Mouse (Mus musculus) stomach, postnatal 0 days (tissue): ENCODE data around the gene Wdr93. TPM values are rescaled to one million over a fixed set of nuclear protein-coding genes. Genes with fewer than 3 reads are reported as not detected.

ENCODE experiments used
- ATAC-seq: fragments of 200-750 bp; cut with Nextera tagmentation; 2 replicates; pipeline ENCODE4 v1.8.0; 2017; ENCODE audit not compliant: low FRiP score, low TSS enrichment
- DNase-seq: peaks from one replicate; pipeline ENCODE4 v3.0.0-alpha.2; 2016; ENCODE audit warnings: low spot score
- H3K27ac ChIP-seq: fragments of 300-500 bp; sonication (generic); replicated peaks from 2 replicates; pipeline ENCODE4 v1.5.1; 2014; ENCODE audit warnings: mild to moderate bottlenecking, control low read depth
- H3K27me3 ChIP-seq: fragments of 300-500 bp; sonication (generic); 2 replicates; pipeline ENCODE4 v1.6.1; 2014; ENCODE audit warnings: low read length; ENCODE audit not compliant: control insufficient read depth, insufficient read depth
- H3K36me3 ChIP-seq: fragments of 300-500 bp; sonication (generic); 2 replicates; pipeline ENCODE4 v1.6.1; 2014; ENCODE audit warnings: low read length, mixed read lengths; ENCODE audit not compliant: control insufficient read depth, insufficient read depth
- H3K4me1 ChIP-seq: fragments of 300-500 bp; sonication (generic); replicated peaks from 2 replicates; pipeline ENCODE4 v1.6.1; 2014; ENCODE audit warnings: antibody characterized with exemption; ENCODE audit not compliant: control insufficient read depth, insufficient read depth
- H3K4me2 ChIP-seq: fragments of 300-500 bp; sonication (generic); replicated peaks from 2 replicates; pipeline ENCODE4 v1.6.1; 2014; ENCODE audit warnings: low read depth, mild to moderate bottlenecking, control low read depth, moderate library complexity
- H3K4me3 ChIP-seq: fragments of 300-500 bp; sonication (generic); 2 replicates; pipeline ENCODE4 v1.5.1; 2014; ENCODE audit warnings: low read depth, low read length, control low read depth
- H3K9ac ChIP-seq: fragments of 300-500 bp; sonication (generic); 2 replicates; pipeline ENCODE4 v1.6.1; 2014; ENCODE audit warnings: mild to moderate bottlenecking, low read length, control low read depth, mixed read lengths
- H3K9me3 ChIP-seq: fragments of 300-500 bp; sonication (generic); 2 replicates; pipeline ENCODE4 v1.6.1; 2016; ENCODE audit warnings: low read length; ENCODE audit not compliant: control insufficient read depth
- CTCF ChIP-seq: IDR thresholded peaks from 2 replicates; pipeline ENCODE4 v1.5.1; 2016; ENCODE audit warnings: antibody characterized with exemption, low read depth, mild to moderate bottlenecking, moderate library complexity
- EP300 ChIP-seq: optimal IDR thresholded peaks from 2 replicates; pipeline ENCODE3; 2016; ENCODE audit warnings: antibody characterized with exemption
- WGBS: fragments of 180-500 bp; shearing (Covaris S2); extraction: QIAGEN DNeasy Blood & Tissue Kit; methylation state at CpG from one replicate; pipeline ENCODE4 v1.1.7; 2014; 5-methylcytosine and 5-hydroxymethylcytosine counted together
- polyA plus RNA-seq: library from polyadenylated mRNA; unstranded; fragments of >200 nt; fragmentation: Nextera tagmentation; extraction: Ambion mirVana; gene quantifications from 2 replicates; pipeline ENCODE4 v1.2.1, GENCODE M21; 2015

Gene Wdr93
- polyA plus RNA-seq, 1 experiment from 2014 or later: 0.04 TPM

GRCm38 (mm10) chr7:79799506-79799905 lies 56.5 kb downstream of the Wdr93 start:
- TF ChIP-seq CTCF (no peak), EP300 (no peak)
- Histone ChIP-seq H3K4me3 (no peak overlapping the region), H3K27ac (no peak overlapping the region), H3K9me3 (no peaks in the 10 kb centered on the region), H3K27me3 (no peaks in the 10 kb centered on the region), H3K4me1 (no peaks in the 10 kb centered on the region), H3K9ac (no peak overlapping the region), H3K4me2 (no peak overlapping the region), H3K36me3 (no peaks in the 10 kb centered on the region)
- DNase-seq: no peak
- ATAC-seq: 0 out of 2 replicates have a peak, but pooled peaks have one; percentile 14
- WGBS: 68% methylated on average over 6 of the region's 6 CpGs

- Histone ChIP-seq H3K27me3 (no peaks in the 10 kb centered on the region), H3K4me1 (no peaks in the 10 kb centered on the region), H3K27ac (no peak overlapping the region), H3K4me3 (no peak overlapping the region), H3K36me3 (no peaks in the 10 kb centered on the region), H3K9me3 (no peaks in the 10 kb centered on the region), H3K4me2 (no peak overlapping the region), H3K9ac (no peak overlapping the region)
- DNase-seq (no peak), ATAC-seq (no peak)
- TF ChIP-seq CTCF (no peak), EP300 (no peak)
- WGBS: 55% methylated on average over 4 of the region's 4 CpGs
These were observed 57.4 kb downstream of the Wdr93 start for GRCm38 (mm10) chr7:79800336-79800735.

- 73% methylated on average over 11 of the region's 11 CpGs for WGBS
- H3K4me3 ChIP-seq: no peak overlapping the region
- no peaks in the 10 kb centered on the region for H3K9me3 ChIP-seq
- H3K9ac ChIP-seq: no peak overlapping the region
- H3K4me2 ChIP-seq: no peak overlapping the region
- H3K27ac ChIP-seq: no peak overlapping the region
- ATAC-seq: no peak
- no peaks in the 10 kb centered on the region for H3K4me1 ChIP-seq
- no peaks in the 10 kb centered on the region for H3K27me3 ChIP-seq
- H3K36me3 ChIP-seq: no peaks in the 10 kb centered on the region
- no peak for DNase-seq
- no peak for TF ChIP-seq EP300
- TF ChIP-seq CTCF: no peak
These were observed 58.4 kb downstream of the Wdr93 start for GRCm38 (mm10) chr7:79801391-79801790.

GRCm38 (mm10) chr7:79802037-79802436 lies 59.1 kb downstream of the Wdr93 start:
- H3K36me3 ChIP-seq: no peaks in the 10 kb centered on the region
- H3K4me3 ChIP-seq: no peak overlapping the region
- H3K9me3 ChIP-seq: no peaks in the 10 kb centered on the region
- TF ChIP-seq EP300: no peak
- no peak for TF ChIP-seq CTCF
- 69% methylated on average over 5 of the region's 5 CpGs for WGBS
- H3K27ac ChIP-seq: no peak overlapping the region
- no peak overlapping the region for H3K4me2 ChIP-seq
- no peak overlapping the region for H3K9ac ChIP-seq
- H3K27me3 ChIP-seq: no peaks in the 10 kb centered on the region
- no peaks in the 10 kb centered on the region for H3K4me1 ChIP-seq
- DNase-seq (no peak), ATAC-seq (no peak)

GRCm38 (mm10) chr7:79803887-79804286 lies 60.9 kb downstream of the Wdr93 start:
- no peak overlapping the region for H3K27ac ChIP-seq
- no peaks in the 10 kb centered on the region for H3K9me3 ChIP-seq
- DNase-seq: peak; percentile 63
- WGBS: 35% methylated on average over 2 of the region's 2 CpGs
- H3K9ac ChIP-seq: no peak overlapping the region
- no peaks in the 10 kb centered on the region for H3K4me1 ChIP-seq
- no peak overlapping the region for H3K4me2 ChIP-seq
- no peak overlapping the region for H3K4me3 ChIP-seq
- no peak for ATAC-seq
- no peaks in the 10 kb centered on the region for H3K36me3 ChIP-seq
- H3K27me3 ChIP-seq: no peaks in the 10 kb centered on the region
- TF ChIP-seq CTCF (no peak), EP300 (no peak)

- no peak for TF ChIP-seq EP300
- TF ChIP-seq CTCF: no peak
- H3K4me1 ChIP-seq: no peaks in the 10 kb centered on the region
- DNase-seq: no peak
- H3K27ac ChIP-seq: no peak overlapping the region
- H3K36me3 ChIP-seq: no peaks in the 10 kb centered on the region
- H3K4me2 ChIP-seq: no peak overlapping the region
- no peak overlapping the region for H3K9ac ChIP-seq
- no peak overlapping the region for H3K4me3 ChIP-seq
- WGBS: 73% methylated on average over 7 of the region's 7 CpGs
- no peaks in the 10 kb centered on the region for H3K27me3 ChIP-seq
- no peaks in the 10 kb centered on the region for H3K9me3 ChIP-seq
- no peak for ATAC-seq
These were observed 65.6 kb downstream of the Wdr93 start for GRCm38 (mm10) chr7:79808561-79808960.
